Mouse (Mus musculus): ENCODE data around the gene Kctd3. TPM values are rescaled to one million over a fixed set of nuclear protein-coding genes. Genes with fewer than 3 reads are reported as not detected.

The Kctd3 gene
- total and polyA plus RNA-seq, 3 experiments, result 26.8 to 42.3 TPM; not detected in 1

- Histone ChIP-seq H3K27me3 (ENCODE audit: control insufficient read depth in 1 of 2, insufficient read depth in 2 of 2, low read length in 2 of 2) (no peaks in the 10 kb centered on the region), H3K9ac (ENCODE audit: control insufficient read depth, low read depth, low read length, poor library complexity, severe bottlenecking) (no peak overlapping the region), H3K4me3 (ENCODE audit: control insufficient read depth in 1 of 2, insufficient read depth in 1 of 2, low read depth in 2 of 2, low read length in 2 of 2) (no peak overlapping the region), H3K9me3 (replicated peaks; ENCODE audit: insufficient read depth, low read length) (no peaks in the 10 kb centered on the region), H3K36me3 (ENCODE audit: control insufficient read depth in 1 of 2, insufficient read depth in 2 of 2, low read length in 2 of 2) (peaks cover under 1 to 5% of the 10 kb centered on the region in 2 experiments; a peak in 2 of 4 replicates), H3K79me2 (ENCODE audit: control insufficient read depth, insufficient read depth, low read length, poor library complexity) (peaks cover 11% of the 10 kb centered on the region), H3K4me1 (ENCODE audit: control insufficient read depth in 1 of 2, insufficient read depth in 2 of 2, low read length in 2 of 2) (peaks cover 0 to 4% of the 10 kb centered on the region in 2 experiments; a peak in 2 of 4 replicates), H3K27ac (ENCODE audit: control insufficient read depth, low read depth, low read length) (no peak overlapping the region)
- TF ChIP-seq ZMIZ1 (IDR thresholded peaks at IDR 0.05; ENCODE audit: low read depth, low read length) (no peak), RCOR1 (IDR thresholded peaks at IDR 0.05; ENCODE audit: low read depth, low read length) (no peak), POLR2A (IDR thresholded peaks at IDR 0.05; ENCODE audit: control insufficient read depth in 1 of 2, insufficient read depth in 1 of 2, low read depth in 1 of 2, low read length in 2 of 2, poor library complexity in 1 of 2) (no peak)
- no peak for DNase-seq (ENCODE audit: low read depth, low spot score)
These were observed 1.4 kb downstream of the Kctd3 start for GRCm38 (mm10) chr1:189006267-189006666.

- Histone ChIP-seq H3K79me2 (ENCODE audit: control insufficient read depth, insufficient read depth, low read length, poor library complexity) (peaks cover 11% of the 10 kb centered on the region), H3K9ac (ENCODE audit: control insufficient read depth, low read depth, low read length, poor library complexity, severe bottlenecking) (no peak overlapping the region), H3K27me3 (ENCODE audit: control insufficient read depth in 1 of 2, insufficient read depth in 2 of 2, low read length in 2 of 2) (no peaks in the 10 kb centered on the region), H3K4me1 (ENCODE audit: control insufficient read depth in 1 of 2, insufficient read depth in 2 of 2, low read length in 2 of 2) (peaks cover 0 to 4% of the 10 kb centered on the region in 2 experiments; a peak in 2 of 4 replicates), H3K9me3 (replicated peaks; ENCODE audit: insufficient read depth, low read length) (no peaks in the 10 kb centered on the region), H3K36me3 (ENCODE audit: control insufficient read depth in 1 of 2, insufficient read depth in 2 of 2, low read length in 2 of 2) (peaks cover 4 to 5% of the 10 kb centered on the region in 2 experiments; a peak in 2 of 4 replicates), H3K27ac (ENCODE audit: control insufficient read depth, low read depth, low read length) (no peak overlapping the region), H3K4me3 (ENCODE audit: control insufficient read depth in 1 of 2, insufficient read depth in 1 of 2, low read depth in 2 of 2, low read length in 2 of 2) (no peak overlapping the region)
- TF ChIP-seq RAD21 (IDR thresholded peaks at IDR 0.05; ENCODE audit: low read depth, low read length) (no peak), CTCF (IDR thresholded peaks at IDR 0.05 in 2 of 3, conservative IDR thresholded peaks at IDR 0.05 in 1 of 3; ENCODE audit: control insufficient read depth in 1 of 3, insufficient read depth in 1 of 3, low read depth in 2 of 3, low read length in 3 of 3, poor library complexity in 1 of 3, severe bottlenecking in 1 of 3) (no peak)
- DNase-seq (ENCODE audit: low read depth, low spot score), result no peak
These were observed 2.9 kb downstream of the Kctd3 start for GRCm38 (mm10) chr1:189004774-189005173.

DNA sequence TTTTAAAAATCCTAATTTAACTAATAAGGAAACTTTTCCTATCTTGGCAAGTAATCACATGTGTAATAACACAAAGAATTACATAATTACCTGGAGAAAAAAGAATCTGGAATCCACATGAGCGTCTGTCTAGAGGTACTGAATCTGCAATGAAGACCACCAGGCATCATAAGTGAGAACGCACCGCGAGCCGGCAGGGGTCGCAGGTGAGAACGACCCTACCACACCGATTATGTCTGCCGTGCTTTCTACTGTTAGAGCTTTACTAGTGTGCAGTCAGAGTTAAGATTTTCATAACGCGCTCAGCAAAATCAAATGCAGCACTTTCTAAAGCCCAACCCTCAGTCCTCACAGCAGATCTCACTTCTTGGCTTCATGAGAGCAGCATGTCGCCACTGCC lies 5.8 kb downstream of the Kctd3 start:
- H3K4me1 ChIP-seq (ENCODE audit: control insufficient read depth in 1 of 2, insufficient read depth in 2 of 2, low read length in 2 of 2), result peaks cover 0 to 3% of the 10 kb centered on the region in 2 experiments; a peak in 2 of 4 replicates
- H3K4me3 ChIP-seq (ENCODE audit: control insufficient read depth in 1 of 2, insufficient read depth in 1 of 2, low read depth in 2 of 2, low read length in 2 of 2), result no peak overlapping the region
- no peak for DNase-seq (ENCODE audit: low read depth, low spot score)
- TF ChIP-seq USF2 (IDR thresholded peaks at IDR 0.05; ENCODE audit: borderline replicate concordance in 1 of 2, insufficient read depth in 1 of 2, low read depth in 1 of 2, low read length in 2 of 2), result no peak
- no peak for TF ChIP-seq MEF2A (IDR thresholded peaks at IDR 0.05; ENCODE audit: extremely low read depth, insufficient replicate concordance, low read depth, low read length, poor library complexity, severe bottlenecking)
- TF ChIP-seq POLR2AphosphoS2 (IDR thresholded peaks at IDR 0.05; ENCODE audit: low read length), result no peak
- TF ChIP-seq HCFC1 (IDR thresholded peaks at IDR 0.05; ENCODE audit: low read depth, low read length), result no peak
- TF ChIP-seq MAZ (IDR thresholded peaks at IDR 0.05; ENCODE audit: low read depth, low read length), result no peak
- no peak for TF ChIP-seq UBTF (IDR thresholded peaks at IDR 0.05; ENCODE audit: borderline replicate concordance, insufficient read depth, low read depth, low read length)
- peaks cover 5 to 8% of the 10 kb centered on the region in 2 experiments; a peak in 3 of 4 replicates for H3K36me3 ChIP-seq (ENCODE audit: control insufficient read depth in 1 of 2, insufficient read depth in 2 of 2, low read length in 2 of 2)
- H3K9me3 ChIP-seq (replicated peaks; ENCODE audit: insufficient read depth, low read length), result no peaks in the 10 kb centered on the region
- no peak overlapping the region for H3K27ac ChIP-seq (ENCODE audit: control insufficient read depth, low read depth, low read length)
- no peaks in the 10 kb centered on the region for H3K27me3 ChIP-seq (ENCODE audit: control insufficient read depth in 1 of 2, insufficient read depth in 2 of 2, low read length in 2 of 2)
- H3K79me2 ChIP-seq (ENCODE audit: control insufficient read depth, insufficient read depth, low read length, poor library complexity), result peaks cover 3% of the 10 kb centered on the region
- no peak overlapping the region for H3K9ac ChIP-seq (ENCODE audit: control insufficient read depth, low read depth, low read length, poor library complexity, severe bottlenecking)

All from MEL (cell line).